Mouse (Mus musculus): ENCODE data around the gene Grpr. TPM values are rescaled to one million over a fixed set of nuclear protein-coding genes. Genes with fewer than 3 reads are reported as not detected.

The Grpr gene
- polyA plus RNA-seq (2014; fragmentation: Nextera tagmentation; extraction: Ambion mirVana) = 0.13 and 0.17 TPM in 2 replicates

DNA sequence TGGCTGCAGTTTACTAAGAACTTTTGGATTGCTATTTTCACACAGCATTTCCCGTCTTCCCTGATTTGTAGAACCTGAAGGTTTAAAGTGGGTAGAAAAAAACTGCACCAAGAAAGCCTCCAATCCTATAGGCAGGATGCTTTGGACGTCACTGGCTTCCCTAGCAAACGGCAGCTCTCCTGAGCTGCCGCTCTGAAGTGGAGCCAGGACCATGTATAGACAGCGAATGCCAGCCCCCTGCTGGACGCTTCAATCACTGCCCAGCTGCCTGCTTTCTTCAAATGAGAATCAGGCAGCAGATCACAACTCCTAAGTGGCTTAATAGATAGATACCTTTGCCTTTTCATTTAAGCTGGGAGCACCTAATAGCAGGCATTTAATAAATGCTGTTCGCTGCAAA, at the start of gene Grpr:
Gene Grpr (minus strand): TSS at position 12 of the 400 bp plus-strand sequence.
- H3K4me2 ChIP-seq (ENCODE audit: low read depth, severe bottlenecking) = no peak within 1 kb of the TSS
- DNase-seq (ENCODE audit: low spot score) = peak; percentile 68
- H3K27ac ChIP-seq (replicated peaks; ENCODE audit: low read depth, low read length) = no peak within 1 kb of the TSS
- H3K4me3 ChIP-seq (ENCODE audit: low read depth, low read length) = no peak within 1 kb of the TSS
- no peaks in the 10 kb centered on the region for H3K4me1 ChIP-seq (ENCODE audit: control insufficient read depth, insufficient read depth, low read length)
- ATAC-seq (ENCODE audit: insufficient number of reproducible peaks, low FRiP score, low TSS enrichment, low read depth) = peak; percentile 82
- no peaks in the 10 kb centered on the region for H3K36me3 ChIP-seq (ENCODE audit: control insufficient read depth, insufficient read depth, low read length)
- no peak within 1 kb of the TSS for H3K9ac ChIP-seq (ENCODE audit: low read length)
- 0 out of 2 replicates have a peak, but pooled peaks cover 2% of the 10 kb centered on the region for H3K27me3 ChIP-seq (ENCODE audit: control insufficient read depth, insufficient read depth, low read length)
- no peaks in the 10 kb centered on the region for H3K9me3 ChIP-seq (ENCODE audit: control insufficient read depth, low read length)
- 18% methylated on average over 7 of the region's 7 CpGs for WGBS

DNA sequence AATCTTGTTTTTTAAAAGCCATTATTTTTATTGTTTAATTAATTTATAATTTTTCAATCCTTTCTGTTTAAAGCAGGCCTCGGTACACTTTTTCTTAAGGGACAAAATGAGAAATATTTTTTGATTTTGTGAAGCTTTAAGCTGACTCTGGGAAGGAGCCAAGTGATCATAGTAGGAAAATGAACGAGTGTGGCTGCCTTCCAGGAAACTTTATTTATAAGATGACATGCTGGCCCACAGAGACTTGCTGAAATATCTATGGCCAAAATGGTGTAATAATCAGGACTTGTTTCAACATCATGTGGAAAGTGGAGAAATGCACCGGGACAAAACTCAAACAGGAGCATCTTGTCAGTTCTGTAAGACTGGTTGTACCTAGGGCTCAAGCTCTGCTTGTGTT, 11.0 kb upstream of the Grpr start:
- ATAC-seq (ENCODE audit: insufficient number of reproducible peaks, low FRiP score, low TSS enrichment, low read depth) = no peak
- H3K4me3 ChIP-seq (ENCODE audit: low read depth, low read length) = no peak overlapping the region
- H3K4me1 ChIP-seq (ENCODE audit: control insufficient read depth, insufficient read depth, low read length) = no peaks in the 10 kb centered on the region
- H3K36me3 ChIP-seq (ENCODE audit: control insufficient read depth, insufficient read depth, low read length) = no peaks in the 10 kb centered on the region
- H3K9ac ChIP-seq (ENCODE audit: low read length) = no peak overlapping the region
- 0 out of 2 replicates have a peak, but pooled peaks cover 2% of the 10 kb centered on the region for H3K27me3 ChIP-seq (ENCODE audit: control insufficient read depth, insufficient read depth, low read length)
- no peak overlapping the region for H3K27ac ChIP-seq (replicated peaks; ENCODE audit: low read depth, low read length)
- H3K9me3 ChIP-seq (ENCODE audit: control insufficient read depth, low read length) = no peaks in the 10 kb centered on the region
- DNase-seq (ENCODE audit: low spot score) = no peak
- H3K4me2 ChIP-seq (ENCODE audit: low read depth, severe bottlenecking) = no peak overlapping the region
- 86% methylated on average over 3 of the region's 3 CpGs for WGBS

DNA sequence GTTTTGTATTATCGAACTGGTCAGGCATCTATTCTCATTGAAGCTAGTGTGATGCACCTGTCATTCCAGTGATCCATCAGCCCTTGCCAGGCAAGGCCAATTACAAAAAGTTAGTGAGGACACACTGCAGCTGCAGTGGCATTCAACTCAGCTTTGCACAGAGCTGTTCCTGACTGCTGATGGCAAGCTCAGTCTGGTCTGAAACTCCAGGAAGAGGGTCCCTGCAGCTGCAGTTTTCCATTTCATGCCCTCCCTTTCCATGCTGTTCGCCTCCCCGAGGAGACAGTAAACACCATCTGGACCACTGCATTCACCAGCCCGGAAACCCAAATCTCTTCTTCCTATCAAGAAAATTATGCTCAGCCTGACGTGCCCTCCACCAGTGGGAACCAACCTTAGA, 2.4 kb downstream of the Grpr start:
- WGBS = 83% methylated on average over 5 of the region's 5 CpGs
- H3K4me3 ChIP-seq (ENCODE audit: low read depth, low read length) = no peak overlapping the region

DNA sequence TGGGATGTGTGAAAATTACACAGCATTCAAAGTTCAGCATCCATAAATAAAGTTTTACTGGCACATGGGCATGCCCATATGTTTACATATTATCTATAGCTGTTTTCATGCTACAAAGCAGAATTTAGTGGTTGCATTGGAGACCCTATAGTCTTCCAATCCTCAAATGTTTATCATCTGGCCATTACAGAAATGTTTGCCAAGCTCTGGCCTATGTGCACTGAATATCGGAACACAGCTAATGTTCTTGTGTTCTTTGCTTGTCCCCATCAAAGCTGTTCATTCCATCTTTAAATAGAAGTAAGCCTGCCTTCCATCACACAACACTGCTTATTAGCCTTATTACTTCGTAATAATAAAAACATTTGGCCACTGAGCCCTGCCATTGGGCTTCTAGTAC, 16.6 kb downstream of the Grpr start:
- WGBS = 69% methylated on average over 2 of the region's 2 CpGs
- Histone ChIP-seq H3K27me3 (ENCODE audit: control insufficient read depth, insufficient read depth, low read length) (peaks cover 2% of the 10 kb centered on the region; the same call in 1 of the 2 replicates), H3K36me3 (ENCODE audit: control insufficient read depth, insufficient read depth, low read length) (no peaks in the 10 kb centered on the region), H3K4me3 (ENCODE audit: low read depth, low read length) (no peak overlapping the region), H3K4me2 (ENCODE audit: low read depth, severe bottlenecking) (no peak overlapping the region), H3K4me1 (ENCODE audit: control insufficient read depth, insufficient read depth, low read length) (no peaks in the 10 kb centered on the region), H3K27ac (replicated peaks; ENCODE audit: low read depth, low read length) (no peak overlapping the region), H3K9me3 (ENCODE audit: control insufficient read depth, low read length) (no peaks in the 10 kb centered on the region), H3K9ac (ENCODE audit: low read length) (no peak overlapping the region)
- DNase-seq (ENCODE audit: low spot score) = no peak
- ATAC-seq (ENCODE audit: insufficient number of reproducible peaks, low FRiP score, low TSS enrichment, low read depth) = no peak

More for the DNA sequence above, 2.4 kb downstream of the Grpr start:
- Histone ChIP-seq H3K4me1 (ENCODE audit: control insufficient read depth, insufficient read depth, low read length) (no peaks in the 10 kb centered on the region), H3K27ac (replicated peaks; ENCODE audit: low read depth, low read length) (no peak overlapping the region), H3K9me3 (ENCODE audit: control insufficient read depth, low read length) (no peaks in the 10 kb centered on the region), H3K9ac (ENCODE audit: low read length) (no peak overlapping the region), H3K4me2 (ENCODE audit: low read depth, severe bottlenecking) (no peak overlapping the region), H3K36me3 (ENCODE audit: control insufficient read depth, insufficient read depth, low read length) (no peaks in the 10 kb centered on the region), H3K27me3 (ENCODE audit: control insufficient read depth, insufficient read depth, low read length) (peaks cover 5% of the 10 kb centered on the region; the same call in 1 of the 2 replicates)
- DNase-seq (ENCODE audit: low spot score) (no peak), ATAC-seq (ENCODE audit: insufficient number of reproducible peaks, low FRiP score, low TSS enrichment, low read depth) (no peak)

DNA sequence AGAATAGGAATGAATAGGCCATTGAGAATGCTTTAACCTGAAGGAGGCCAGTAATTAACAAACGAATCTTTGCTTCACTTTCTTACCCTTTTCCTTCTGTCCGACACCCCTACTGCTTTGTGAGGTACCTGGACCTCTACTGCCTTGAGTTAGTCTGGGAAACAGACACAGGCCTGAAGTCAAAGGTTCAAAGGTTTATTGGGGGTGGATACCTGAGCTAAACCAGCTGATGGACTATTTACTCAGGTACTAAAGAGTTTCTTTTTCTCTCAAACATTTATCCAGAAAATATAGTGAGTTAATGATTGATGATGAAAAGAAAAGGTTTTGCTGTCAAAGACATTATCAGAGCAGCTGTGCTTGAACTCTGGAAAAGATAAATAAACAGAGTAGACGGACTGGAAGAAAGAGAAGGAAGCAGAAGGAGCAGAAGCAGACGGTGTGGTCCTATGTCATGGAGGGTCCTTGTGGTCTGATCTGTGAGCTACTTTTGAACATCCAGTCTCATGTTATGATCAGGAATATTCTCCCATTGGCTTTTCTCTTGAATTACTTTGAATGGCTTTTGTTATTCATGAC, 30.4 kb downstream of the Grpr start:
- DNase-seq (ENCODE audit: low spot score) (no peak), ATAC-seq (ENCODE audit: insufficient number of reproducible peaks, low FRiP score, low TSS enrichment, low read depth) (no peak)
- Histone ChIP-seq H3K4me1 (ENCODE audit: control insufficient read depth, insufficient read depth, low read length) (no peaks in the 10 kb centered on the region), H3K4me2 (ENCODE audit: low read depth, severe bottlenecking) (no peak overlapping the region), H3K9ac (ENCODE audit: low read length) (no peak overlapping the region), H3K27me3 (ENCODE audit: control insufficient read depth, insufficient read depth, low read length) (0 out of 2 replicates have a peak, but pooled peaks cover 3% of the 10 kb centered on the region), H3K36me3 (ENCODE audit: control insufficient read depth, insufficient read depth, low read length) (no peaks in the 10 kb centered on the region), H3K9me3 (ENCODE audit: control insufficient read depth, low read length) (no peaks in the 10 kb centered on the region), H3K27ac (replicated peaks; ENCODE audit: low read depth, low read length) (no peak overlapping the region), H3K4me3 (ENCODE audit: low read depth, low read length) (no peak overlapping the region)
- WGBS = 87% methylated on average over 4 of the region's 4 CpGs

DNA sequence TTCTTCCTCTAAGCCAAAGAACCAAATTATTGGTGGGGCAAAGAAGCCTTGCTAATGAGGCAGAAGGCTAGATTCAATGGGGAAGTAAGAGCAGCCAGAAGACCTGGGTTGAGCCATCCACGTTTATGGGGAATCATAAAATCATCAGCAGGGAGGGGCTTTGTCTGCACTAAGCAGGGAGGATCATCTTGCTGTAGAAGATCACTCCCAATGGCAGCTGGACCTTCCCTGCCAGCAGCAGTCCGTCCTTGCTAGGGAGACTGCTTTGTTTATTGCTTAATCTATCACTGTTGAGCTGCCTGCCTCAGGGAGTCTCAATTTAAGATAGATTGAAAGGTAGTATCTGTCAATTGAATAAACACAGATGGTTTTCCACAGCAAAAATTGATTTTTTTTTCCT, 37.7 kb downstream of the Grpr start:
- H3K4me1 ChIP-seq (ENCODE audit: control insufficient read depth, insufficient read depth, low read length) = no peaks in the 10 kb centered on the region
- WGBS = 21% methylated on average over 2 of the region's 2 CpGs
- no peak overlapping the region for H3K4me3 ChIP-seq (ENCODE audit: low read depth, low read length)
- H3K4me2 ChIP-seq (ENCODE audit: low read depth, severe bottlenecking) = no peak overlapping the region
- peaks cover 9% of the 10 kb centered on the region; the same call in 1 of the 2 replicates for H3K27me3 ChIP-seq (ENCODE audit: control insufficient read depth, insufficient read depth, low read length)
- ATAC-seq (ENCODE audit: insufficient number of reproducible peaks, low FRiP score, low TSS enrichment, low read depth) (no peak), DNase-seq (ENCODE audit: low spot score) (no peak)
- H3K9ac ChIP-seq (ENCODE audit: low read length) = no peak overlapping the region
- H3K9me3 ChIP-seq (ENCODE audit: control insufficient read depth, low read length) = no peaks in the 10 kb centered on the region
- H3K36me3 ChIP-seq (ENCODE audit: control insufficient read depth, insufficient read depth, low read length) = no peaks in the 10 kb centered on the region
- H3K27ac ChIP-seq (replicated peaks; ENCODE audit: low read depth, low read length) = no peak overlapping the region

DNA sequence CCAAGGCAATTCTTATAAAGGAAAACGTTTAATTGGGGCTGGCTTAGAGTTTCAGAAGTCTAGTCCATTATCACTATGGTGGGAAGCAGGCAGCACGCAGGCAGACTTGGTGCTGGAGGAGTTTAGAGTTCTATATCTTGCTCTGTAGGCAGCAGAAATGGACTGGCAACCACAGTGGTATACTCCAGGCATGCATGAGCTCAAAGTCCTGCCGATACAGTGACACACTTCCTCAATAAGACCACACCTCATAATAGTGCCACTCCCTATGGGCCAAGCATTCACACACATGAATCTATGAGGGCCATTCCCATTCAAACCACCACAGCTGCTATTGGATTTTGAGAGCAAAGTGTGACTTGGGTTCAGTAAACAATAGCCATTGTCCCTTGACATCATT, 47.4 kb downstream of the Grpr start:
- ATAC-seq (ENCODE audit: insufficient number of reproducible peaks, low FRiP score, low TSS enrichment, low read depth) (no peak), DNase-seq (ENCODE audit: low spot score) (no peak)
- H3K9ac ChIP-seq (ENCODE audit: low read length) = no peak overlapping the region
- H3K4me1 ChIP-seq (ENCODE audit: control insufficient read depth, insufficient read depth, low read length) = no peaks in the 10 kb centered on the region
- no peak overlapping the region for H3K4me3 ChIP-seq (ENCODE audit: low read depth, low read length)
- WGBS = 69% methylated on average over 3 of the region's 3 CpGs
- H3K9me3 ChIP-seq (ENCODE audit: control insufficient read depth, low read length) = no peaks in the 10 kb centered on the region
- H3K36me3 ChIP-seq (ENCODE audit: control insufficient read depth, insufficient read depth, low read length) = no peaks in the 10 kb centered on the region
- no peak overlapping the region for H3K4me2 ChIP-seq (ENCODE audit: low read depth, severe bottlenecking)
- no peaks in the 10 kb centered on the region for H3K27me3 ChIP-seq (ENCODE audit: control insufficient read depth, insufficient read depth, low read length)
- H3K27ac ChIP-seq (replicated peaks; ENCODE audit: low read depth, low read length) = no peak overlapping the region

Measured in limb, embryonic 11.5 days (tissue).